Mouse (Mus musculus) lung, adult 2 months (tissue): ENCODE measurements around the gene Hist1h2bh. TPM values are rescaled to one million over a fixed set of nuclear protein-coding genes. Genes with fewer than 3 reads are reported as not detected.
"Not testable (repeated sequence)": the region's sequence is repeated elsewhere in the genome, so short reads cannot be mapped to it uniquely, and the experiment has no call there.

Source experiments
- DNase-seq: peaks from one replicate; pipeline ENCODE4 v3.0.0; 2022
- H3K4me1 ChIP-seq: fragments of 200-500 bp; 2 replicates; pipeline ENCODE4 v1.6.1; 2011; ENCODE audit warnings: low read length; ENCODE audit not compliant: control insufficient read depth, insufficient read depth
- H3K4me3 ChIP-seq: fragments of 200-500 bp; replicated peaks from 2 replicates; pipeline ENCODE3; 2011; ENCODE audit warnings: low read depth, mild to moderate bottlenecking, control low read depth, low read length; ENCODE audit errors: extremely low read depth
- CTCF ChIP-seq: fragments of 200-500 bp; IDR thresholded peaks from 2 replicates; pipeline ENCODE4 v1.5.1; 2011; ENCODE audit warnings: mild to moderate bottlenecking, low read length, control low read depth; ENCODE audit not compliant: insufficient read depth
- POLR2A ChIP-seq: fragments of 200-500 bp; IDR thresholded peaks from 2 replicates; pipeline ENCODE4 v1.6.1; 2011; ENCODE audit warnings: low read depth, mild to moderate bottlenecking, control low read depth, low read length, borderline replicate concordance; ENCODE audit errors: extremely low read depth
- WGBS: fragments of 180-500 bp; shearing (Covaris S2); methylation state at CpG from one replicate; pipeline ENCODE4 v1.1.7; 2018; 5-methylcytosine and 5-hydroxymethylcytosine counted together
- polyA plus RNA-seq: library from polyadenylated mRNA; depleted of rRNA; stranded (reverse); fragments of >200 nt; gene quantifications from 2 replicates; pipeline ENCODE4 v1.2.3, GENCODE M21; 2012; rRNA removed

The Hist1h2bh gene
- polyA plus RNA-seq, result 0.66 and 0.87 TPM in 2 replicates

DNA sequence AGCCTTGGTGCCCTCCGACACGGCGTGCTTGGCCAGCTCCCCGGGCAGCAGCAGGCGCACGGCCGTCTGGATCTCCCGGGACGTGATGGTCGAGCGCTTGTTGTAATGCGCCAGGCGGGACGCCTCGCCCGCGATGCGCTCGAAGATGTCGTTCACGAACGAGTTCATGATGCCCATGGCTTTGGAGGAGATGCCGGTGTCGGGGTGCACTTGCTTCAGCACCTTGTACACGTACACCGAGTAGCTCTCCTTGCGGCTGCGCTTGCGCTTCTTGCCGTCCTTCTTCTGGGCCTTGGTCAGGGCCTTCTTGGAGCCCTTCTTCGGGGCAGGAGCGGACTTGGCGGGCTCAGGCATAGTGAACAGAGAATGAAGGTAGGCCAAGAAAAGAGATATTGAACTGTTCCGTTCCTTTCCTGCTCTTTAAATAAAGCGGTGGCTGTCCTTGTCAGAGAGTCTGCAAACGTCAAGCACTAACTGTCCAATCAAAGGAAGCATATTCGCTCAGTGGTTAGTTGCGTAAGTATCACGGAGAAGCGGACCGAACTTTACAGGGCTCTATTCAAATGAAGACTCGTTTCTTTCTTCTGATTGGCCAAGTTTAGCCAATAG, at the start of gene Hist1h2bh:
Hist1h2bh (minus strand) TSS at position 394 of the 609 bp plus-strand sequence.
- not testable (repeated sequence) for H3K4me1 ChIP-seq
- peak within 1 kb of the TSS; percentile 71 for H3K4me3 ChIP-seq
- TF ChIP-seq POLR2A, result peak; percentile 35; the same call in 1 of the 2 replicates
- peak; percentile 67 for DNase-seq
- WGBS, result under 1% methylated on average over 36 of the region's 42 CpGs

DNA sequence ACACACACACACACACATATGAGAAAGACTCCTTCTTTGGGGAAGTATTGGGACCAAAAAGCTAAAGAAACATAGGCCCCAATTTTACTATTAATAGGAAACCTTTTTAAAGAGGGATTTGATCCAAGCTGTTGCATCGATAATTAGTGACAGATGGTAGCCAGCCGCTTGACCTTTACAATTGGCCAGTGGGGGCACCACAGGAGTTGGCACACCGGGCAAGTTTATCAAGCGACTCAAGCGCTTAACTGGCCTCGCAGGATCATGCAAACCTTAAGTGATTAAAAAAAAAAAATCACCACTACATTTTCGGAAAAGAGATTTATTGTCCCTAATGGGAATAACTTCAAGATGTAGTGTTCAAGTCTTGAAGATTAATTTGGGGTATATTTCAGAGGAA, 49.4 kb upstream of the Hist1h2bh start:
- Histone ChIP-seq H3K4me3 (no peak overlapping the region), H3K4me1 (peaks cover 5% of the 10 kb centered on the region; the same call in 1 of the 2 replicates)
- TF ChIP-seq POLR2A, result no peak
- TF ChIP-seq CTCF, result no peak
- DNase-seq, result no peak
- 52% methylated on average over 7 of the region's 7 CpGs for WGBS

DNA sequence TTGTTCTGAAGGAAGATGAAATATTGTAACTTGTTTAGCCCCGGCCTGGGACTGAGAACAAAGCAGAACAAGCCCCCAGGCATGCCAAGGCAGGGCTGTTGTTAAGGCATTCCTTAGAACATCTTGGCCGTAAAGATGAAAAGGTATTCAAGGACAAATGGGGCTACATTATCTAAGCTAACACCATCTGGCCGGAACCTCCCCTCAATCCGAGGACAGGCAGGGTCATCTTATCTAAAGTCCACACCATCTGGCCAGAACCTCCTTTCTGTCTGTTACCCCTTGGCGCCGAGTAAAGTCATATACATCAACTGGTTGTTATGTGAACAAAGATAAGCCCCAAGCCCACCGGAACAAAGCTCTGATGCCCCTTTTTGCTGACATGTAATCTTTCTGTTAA, 48.7 kb upstream of the Hist1h2bh start:
- not testable (repeated sequence) for DNase-seq, H3K4me3 ChIP-seq, H3K4me1 ChIP-seq
- WGBS, result 85% methylated on average over 7 of the region's 7 CpGs

DNA sequence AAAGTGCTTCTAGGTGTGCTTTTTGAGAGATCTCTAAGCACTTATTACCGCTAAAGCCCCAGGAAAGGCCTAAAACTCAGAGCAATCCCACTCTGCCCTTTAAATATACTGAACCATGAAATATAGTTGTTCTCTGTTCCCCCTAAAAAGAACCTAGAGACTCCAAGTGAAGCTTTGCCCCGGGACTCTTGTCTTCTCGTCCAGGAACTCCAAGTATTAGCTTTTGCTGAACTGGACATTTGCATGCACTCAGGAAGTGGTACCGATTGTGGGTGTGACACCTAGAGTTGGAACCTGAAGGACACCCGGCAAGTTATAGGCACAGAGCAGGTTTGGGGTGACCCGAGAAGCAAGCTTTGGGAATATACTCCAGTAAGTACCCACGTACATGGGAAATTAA, 48.0 kb upstream of the Hist1h2bh start:
- Histone ChIP-seq H3K4me1 (peaks cover 5% of the 10 kb centered on the region; the same call in 1 of the 2 replicates), H3K4me3 (no peak overlapping the region)
- no peak for DNase-seq
- TF ChIP-seq CTCF (no peak), POLR2A (no peak)
- 87% methylated on average over 7 of the region's 7 CpGs for WGBS

DNA sequence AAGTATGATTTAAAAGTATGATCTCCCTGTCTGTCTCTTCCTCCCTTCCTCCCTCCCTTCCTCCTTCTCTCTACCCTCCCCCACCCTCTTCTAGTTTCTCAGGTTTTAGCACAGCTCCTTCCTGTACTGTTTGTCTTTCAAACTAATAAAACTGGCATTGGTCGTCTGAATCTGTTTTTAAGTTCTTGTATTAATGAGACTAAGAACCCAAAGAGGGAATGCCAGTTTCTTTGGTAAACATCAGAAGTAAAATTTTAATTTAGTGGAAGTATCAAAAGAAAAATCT, 43.7 kb upstream of the Hist1h2bh start:
- Histone ChIP-seq H3K4me3 (no peak overlapping the region), H3K4me1 (peaks cover 2% of the 10 kb centered on the region; the same call in 1 of the 2 replicates)
- TF ChIP-seq POLR2A (no peak), CTCF (no peak)
- no peak for DNase-seq
- WGBS, result 0% methylated on average over 1 of the region's 1 CpGs

DNA sequence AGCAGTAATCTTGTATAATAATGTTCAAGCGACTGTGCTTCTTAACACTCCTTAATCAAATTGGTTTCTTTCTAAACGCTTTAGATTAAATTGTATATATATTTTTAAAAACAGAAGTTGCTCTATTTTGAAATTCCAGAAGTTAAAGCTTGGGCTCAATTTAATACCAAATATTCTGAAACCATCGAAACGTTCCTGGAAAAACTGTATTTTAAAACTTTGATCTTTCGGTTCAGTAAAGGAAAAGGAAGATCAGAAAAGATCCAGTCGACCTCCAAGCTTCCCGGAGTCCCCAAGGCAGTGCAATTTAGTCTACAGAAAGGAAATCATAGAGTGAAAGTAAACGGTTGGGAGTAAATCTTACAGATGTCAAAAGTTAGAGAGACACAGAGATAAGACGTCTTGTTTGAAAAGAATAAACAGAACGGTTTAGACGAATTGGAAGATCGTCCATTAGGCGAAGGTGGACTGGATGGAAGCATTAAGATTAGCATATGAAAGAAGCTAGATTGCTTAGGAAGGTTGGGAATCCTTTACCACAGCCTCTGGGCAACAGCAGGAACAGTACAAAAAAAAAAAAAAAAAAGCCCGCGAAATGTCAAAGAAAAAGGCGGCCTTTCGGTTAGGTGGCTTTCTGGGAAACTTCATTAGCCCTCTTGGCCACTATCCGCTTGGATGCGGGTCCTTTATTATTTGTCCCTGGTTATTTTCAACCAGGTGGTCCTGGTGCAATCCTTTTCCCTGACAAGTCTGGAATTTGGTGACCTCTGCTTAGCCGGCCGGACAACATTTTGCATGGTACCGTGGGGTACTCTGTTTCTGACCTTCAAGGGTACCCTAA, 43.1 kb upstream of the Hist1h2bh start:
- Histone ChIP-seq H3K4me3 (peak overlapping the region; percentile 64), H3K4me1 (peaks cover 2% of the 10 kb centered on the region; the same call in 1 of the 2 replicates)
- TF ChIP-seq CTCF, result no peak
- no peak for TF ChIP-seq POLR2A
- WGBS, result 2% methylated on average over 22 of the region's 22 CpGs
- DNase-seq, result peak; percentile 16

DNA sequence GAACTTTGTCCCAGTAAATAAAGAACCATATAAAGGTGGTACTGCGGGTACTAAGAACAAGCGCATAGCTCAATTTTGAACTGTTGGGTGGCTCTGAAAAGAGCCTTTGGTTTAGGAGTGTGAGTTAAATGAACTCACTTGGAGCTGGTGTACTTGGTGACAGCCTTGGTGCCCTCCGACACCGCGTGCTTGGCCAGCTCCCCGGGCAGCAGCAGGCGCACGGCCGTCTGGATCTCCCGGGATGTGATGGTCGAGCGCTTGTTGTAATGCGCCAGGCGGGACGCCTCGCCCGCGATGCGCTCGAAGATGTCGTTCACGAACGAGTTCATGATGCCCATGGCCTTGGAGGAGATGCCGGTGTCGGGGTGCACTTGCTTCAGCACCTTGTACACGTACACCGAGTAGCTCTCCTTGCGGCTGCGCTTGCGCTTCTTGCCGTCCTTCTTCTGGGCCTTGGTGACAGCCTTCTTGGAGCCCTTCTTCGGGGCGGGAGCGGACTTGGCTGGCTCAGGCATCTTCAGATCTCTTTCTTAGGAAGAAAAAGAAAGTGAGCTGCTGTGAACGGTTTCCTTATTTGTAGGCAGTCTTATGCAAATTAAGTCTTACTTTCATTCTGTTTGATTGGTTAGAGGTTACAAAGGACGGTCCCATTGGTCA, 42.4 kb upstream of the Hist1h2bh start:
- peak; percentile 63 for DNase-seq
- peak overlapping the region; percentile 91 for H3K4me3 ChIP-seq
- H3K4me1 ChIP-seq, result not testable (repeated sequence)
- peak; percentile 97 for TF ChIP-seq POLR2A
- under 1% methylated on average over 34 of the region's 36 CpGs for WGBS

DNA sequence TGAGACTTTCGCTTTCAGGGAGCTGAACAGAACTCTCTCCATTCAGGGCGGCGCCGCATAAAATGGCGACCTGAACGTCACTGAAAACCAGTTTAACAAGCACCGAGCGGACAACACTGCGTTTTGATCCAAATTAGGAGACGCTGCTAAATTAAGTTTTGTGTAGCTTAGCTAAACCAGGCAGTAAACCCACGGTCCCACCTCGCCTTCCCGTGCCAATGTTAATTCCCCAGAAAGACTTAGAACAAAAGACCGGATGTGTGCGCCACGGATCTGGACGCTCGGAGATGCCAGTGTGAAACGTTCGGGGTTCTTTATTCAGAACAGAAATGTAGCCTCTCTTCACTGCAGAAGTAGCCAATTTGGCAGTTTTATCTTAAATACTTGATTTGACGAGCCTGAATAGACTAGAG, 41.8 kb upstream of the Hist1h2bh start:
- H3K4me1 ChIP-seq, result peaks cover 2% of the 10 kb centered on the region; the same call in 1 of the 2 replicates
- DNase-seq, result peak; percentile 78
- under 1% methylated on average over 21 of the region's 21 CpGs for WGBS
- TF ChIP-seq POLR2A, result peak; percentile 59; the same call in 1 of the 2 replicates
- TF ChIP-seq CTCF, result no peak
- H3K4me3 ChIP-seq, result peak overlapping the region; percentile 91

DNA sequence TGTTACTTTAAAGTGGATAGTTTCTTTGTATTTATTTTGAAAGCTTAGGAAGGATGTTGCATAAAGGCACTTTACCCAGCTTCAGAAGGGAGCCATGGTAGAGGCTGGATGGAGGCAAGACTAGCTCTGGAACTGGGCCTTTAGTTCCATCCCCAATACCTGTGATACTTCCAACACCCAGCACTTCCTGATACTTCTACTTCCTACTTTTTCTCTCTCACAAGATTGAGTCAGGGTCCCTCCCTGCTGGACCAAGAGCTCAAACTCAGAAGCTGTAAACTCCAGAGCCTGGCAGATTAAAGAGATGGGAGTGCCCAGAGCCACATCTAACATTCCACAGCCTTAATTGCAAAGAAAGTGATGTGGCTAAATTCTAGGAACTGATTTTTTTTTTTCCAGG, 41.1 kb upstream of the Hist1h2bh start:
- Histone ChIP-seq H3K4me3 (peak overlapping the region; percentile 11), H3K4me1 (peaks cover 2% of the 10 kb centered on the region; the same call in 1 of the 2 replicates)
- DNase-seq, result peak; percentile 15
- TF ChIP-seq CTCF, result no peak
- TF ChIP-seq POLR2A, result no peak
